Mouse (Mus musculus) neural tube, embryonic 13.5 days (tissue): ENCODE results near the gene 1110002E22Rik. TPM values are rescaled to one million over a fixed set of nuclear protein-coding genes. Genes with fewer than 3 reads are reported as not detected.

Experiments used
- ATAC-seq: fragments of 200-750 bp; cut with Nextera tagmentation; 2 replicates; pipeline ENCODE4 v1.8.0; 2017; ENCODE audit warnings: low read depth, mild to moderate bottlenecking, moderate TSS enrichment, moderate library complexity
- H3K27ac ChIP-seq: fragments of 300-500 bp; sonication (generic); replicated peaks from 2 replicates; pipeline ENCODE4 v1.5.1; 2015; ENCODE audit warnings: moderate library complexity, mild to moderate bottlenecking, inconsistent platforms
- H3K27me3 ChIP-seq: fragments of 300-500 bp; sonication (generic); 2 replicates; pipeline ENCODE4 v1.6.1; 2015; ENCODE audit warnings: mild to moderate bottlenecking, inconsistent platforms
- H3K36me3 ChIP-seq: fragments of 300-500 bp; sonication (generic); 2 replicates; pipeline ENCODE4 v1.6.1; 2015; ENCODE audit warnings: mild to moderate bottlenecking, inconsistent platforms
- H3K4me1 ChIP-seq: fragments of 300-500 bp; sonication (generic); replicated peaks from 2 replicates; pipeline ENCODE4 v1.6.1; 2015; ENCODE audit warnings: inconsistent platforms
- H3K4me2 ChIP-seq: fragments of 300-500 bp; sonication (generic); 2 replicates; pipeline ENCODE4 v1.6.1; 2015; ENCODE audit warnings: inconsistent platforms, mild to moderate bottlenecking, moderate library complexity
- H3K4me3 ChIP-seq: fragments of 300-500 bp; sonication (generic); 2 replicates; pipeline ENCODE4 v1.5.1; 2015; ENCODE audit warnings: mild to moderate bottlenecking, inconsistent platforms
- H3K9ac ChIP-seq: fragments of 300-500 bp; sonication (generic); 2 replicates; pipeline ENCODE4 v1.6.1; 2015; ENCODE audit warnings: moderate library complexity, mild to moderate bottlenecking, inconsistent platforms
- H3K9me3 ChIP-seq: fragments of 300-500 bp; sonication (generic); 2 replicates; pipeline ENCODE4 v1.6.1; 2016; ENCODE audit warnings: inconsistent platforms
- WGBS: fragments of 180-500 bp; shearing (Covaris S2); methylation state at CpG from one replicate; pipeline ENCODE4 v1.1.7; 2015; 5-methylcytosine and 5-hydroxymethylcytosine counted together
- polyA plus RNA-seq: library from polyadenylated mRNA; unstranded; fragments of >200 nt; fragmentation: Nextera tagmentation; extraction: Ambion mirVana; gene quantifications from 2 replicates; pipeline ENCODE4 v1.2.1, GENCODE M21; 2015

1110002E22Rik gene
- polyA plus RNA-seq, 1 experiment from 2014 or later, result 0.13 TPM

GRCm38 (mm10) chr3:138066348-138066856, 1.6 kb downstream of the 1110002E22Rik start:
- Histone ChIP-seq H3K27ac (no peak overlapping the region), H3K36me3 (no peaks in the 10 kb centered on the region), H3K9me3 (no peaks in the 10 kb centered on the region), H3K9ac (no peak overlapping the region), H3K4me2 (0 out of 2 replicates have a peak overlapping the region, but pooled peaks have one; percentile 1), H3K27me3 (no peaks in the 10 kb centered on the region), H3K4me3 (no peak overlapping the region), H3K4me1 (peaks cover 30% of the 10 kb centered on the region)
- 62% methylated on average over 20 of the region's 20 CpGs for WGBS
- peak; percentile 56; the same call in 1 of the 2 replicates for ATAC-seq

GRCm38 (mm10) chr3:138067288-138067687, 2.4 kb downstream of the 1110002E22Rik start, which contains the start of gene Gm5105:
Gene Gm5105, minus strand, starts transcription at chr3:138067388.
- H3K4me2 ChIP-seq, result 0 out of 2 replicates have a peak within 1 kb of the TSS, but pooled peaks have one; percentile 1
- no peak within 1 kb of the TSS for H3K9ac ChIP-seq

DNA sequence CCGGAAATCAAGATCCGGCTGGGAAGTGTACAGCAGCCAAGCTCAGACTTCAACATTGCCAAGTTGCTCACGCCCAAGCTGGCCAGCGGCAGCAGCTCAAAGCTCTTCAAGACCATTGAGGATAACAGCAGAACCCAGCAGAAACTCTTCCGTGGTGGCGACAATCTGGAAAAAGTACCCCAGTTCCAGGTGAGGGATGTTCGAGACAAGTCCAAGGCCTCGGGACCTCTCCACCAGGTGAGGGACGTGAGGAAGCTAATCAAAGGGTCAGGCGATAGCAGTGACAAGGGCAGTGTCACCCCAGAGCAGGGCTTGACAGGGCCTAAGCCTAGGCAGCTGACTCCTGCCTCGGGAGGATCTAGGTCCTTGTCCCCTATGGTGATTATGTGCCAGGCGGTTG, 3.3 kb downstream of the 1110002E22Rik start:
- Histone ChIP-seq H3K9ac (no peak overlapping the region), H3K36me3 (no peaks in the 10 kb centered on the region), H3K4me3 (no peak overlapping the region), H3K9me3 (no peaks in the 10 kb centered on the region), H3K4me2 (no peak overlapping the region), H3K27me3 (no peaks in the 10 kb centered on the region), H3K4me1 (peaks cover 30% of the 10 kb centered on the region), H3K27ac (no peak overlapping the region)
- WGBS, result 94% methylated on average over 12 of the region's 12 CpGs
- no peak for ATAC-seq

More at GRCm38 (mm10) chr3:138067288-138067687, 2.4 kb downstream of the 1110002E22Rik start, which contains the start of gene Gm5105:
- H3K36me3 ChIP-seq, result no peaks in the 10 kb centered on the region
- no peaks in the 10 kb centered on the region for H3K9me3 ChIP-seq
- WGBS, result 92% methylated on average over 12 of the region's 12 CpGs
- no peak within 1 kb of the TSS for H3K4me3 ChIP-seq
- no peak for ATAC-seq
- peaks cover 30% of the 10 kb centered on the region for H3K4me1 ChIP-seq
- no peaks in the 10 kb centered on the region for H3K27me3 ChIP-seq
- no peak within 1 kb of the TSS for H3K27ac ChIP-seq

- 74% methylated on average over 18 of the region's 18 CpGs for WGBS
- no peak overlapping the region for H3K4me2 ChIP-seq
- H3K9ac ChIP-seq, result no peak overlapping the region
- H3K4me1 ChIP-seq, result peaks cover 18% of the 10 kb centered on the region
- ATAC-seq, result no peak
- H3K36me3 ChIP-seq, result no peaks in the 10 kb centered on the region
- no peak overlapping the region for H3K4me3 ChIP-seq
- H3K9me3 ChIP-seq, result no peaks in the 10 kb centered on the region
- no peaks in the 10 kb centered on the region for H3K27me3 ChIP-seq
- H3K27ac ChIP-seq, result no peak overlapping the region
Observed at GRCm38 (mm10) chr3:138069756-138070511, 5.1 kb downstream of the 1110002E22Rik start.

DNA sequence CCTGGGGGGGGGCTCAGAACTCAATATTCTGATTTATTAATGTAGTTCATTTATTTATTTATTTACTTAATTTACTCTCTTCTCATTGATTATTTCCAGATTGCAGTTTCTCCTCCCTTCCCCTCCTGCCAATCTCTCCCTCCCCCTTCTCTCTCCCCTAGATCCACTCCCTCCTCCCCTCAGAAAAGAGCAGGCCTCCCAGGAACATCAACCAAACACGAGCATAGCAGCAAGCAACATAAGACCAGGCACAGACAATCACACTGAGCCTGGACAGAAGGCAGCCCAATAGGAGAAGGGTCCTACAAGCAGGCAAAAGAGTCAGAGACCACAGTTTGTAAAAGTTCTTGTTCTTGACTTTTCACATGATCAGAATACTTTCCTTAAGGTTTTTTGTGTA, 6.2 kb downstream of the 1110002E22Rik start:
- H3K4me3 ChIP-seq, result no peak overlapping the region
- no peak overlapping the region for H3K27ac ChIP-seq
- peaks cover 15% of the 10 kb centered on the region for H3K4me1 ChIP-seq
- no peak overlapping the region for H3K4me2 ChIP-seq
- no peak overlapping the region for H3K9ac ChIP-seq
- no peaks in the 10 kb centered on the region for H3K9me3 ChIP-seq
- 0% methylated on average over 1 of the region's 1 CpGs for WGBS
- no peaks in the 10 kb centered on the region for H3K27me3 ChIP-seq
- H3K36me3 ChIP-seq, result no peaks in the 10 kb centered on the region
- no peak for ATAC-seq

- 92% methylated on average over 10 of the region's 10 CpGs for WGBS
- no peaks in the 10 kb centered on the region for H3K9me3 ChIP-seq
- peaks cover 9% of the 10 kb centered on the region for H3K4me1 ChIP-seq
- ATAC-seq, result no peak
- no peak overlapping the region for H3K27ac ChIP-seq
- no peak overlapping the region for H3K4me2 ChIP-seq
- no peak overlapping the region for H3K4me3 ChIP-seq
- H3K9ac ChIP-seq, result no peak overlapping the region
- no peaks in the 10 kb centered on the region for H3K36me3 ChIP-seq
- no peaks in the 10 kb centered on the region for H3K27me3 ChIP-seq
Observed at GRCm38 (mm10) chr3:138071476-138072073, 6.7 kb downstream of the 1110002E22Rik start.

- ATAC-seq, result no peak
- H3K9me3 ChIP-seq, result no peaks in the 10 kb centered on the region
- no peak overlapping the region for H3K9ac ChIP-seq
- H3K27ac ChIP-seq, result no peak overlapping the region
- 90% methylated on average over 1 of the region's 1 CpGs for WGBS
- H3K4me1 ChIP-seq, result peaks cover 6% of the 10 kb centered on the region; the same call in 1 of the 2 replicates
- no peak overlapping the region for H3K4me3 ChIP-seq
- H3K36me3 ChIP-seq, result no peaks in the 10 kb centered on the region
- no peak overlapping the region for H3K4me2 ChIP-seq
- H3K27me3 ChIP-seq, result no peaks in the 10 kb centered on the region
Observed at GRCm38 (mm10) chr3:138074214-138074613, 9.4 kb downstream of the 1110002E22Rik start.

DNA sequence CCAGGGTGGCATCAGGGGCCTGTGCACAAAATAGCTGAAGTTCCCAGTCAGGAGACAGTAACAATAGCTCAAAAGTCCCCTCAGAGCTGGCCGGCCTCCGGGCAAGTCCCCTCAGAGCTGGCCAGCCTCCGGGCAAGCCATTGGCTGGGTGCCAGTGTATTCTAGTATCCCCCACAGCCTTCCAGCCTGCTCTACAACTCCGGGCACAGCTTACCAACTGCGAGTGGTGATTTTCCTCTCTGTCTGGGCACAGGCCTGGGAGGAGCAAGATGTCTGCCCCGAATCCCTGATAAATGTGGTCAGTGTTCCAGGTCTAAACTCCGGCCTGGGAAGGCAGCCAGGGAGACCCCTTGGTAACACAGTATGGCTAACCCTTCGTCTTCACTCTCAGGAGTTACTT, 10.4 kb downstream of the 1110002E22Rik start:
- no peak overlapping the region for H3K4me3 ChIP-seq
- ATAC-seq, result peak; percentile 72
- 53% methylated on average over 8 of the region's 8 CpGs for WGBS

GRCm38 (mm10) chr3:138077476-138078340, 12.9 kb downstream of the 1110002E22Rik start:
- Histone ChIP-seq H3K27ac (no peak overlapping the region), H3K4me2 (no peak overlapping the region), H3K36me3 (no peaks in the 10 kb centered on the region), H3K4me3 (no peak overlapping the region), H3K9ac (no peak overlapping the region), H3K9me3 (no peaks in the 10 kb centered on the region), H3K4me1 (peaks cover 4% of the 10 kb centered on the region; the same call in 1 of the 2 replicates), H3K27me3 (no peaks in the 10 kb centered on the region)
- ATAC-seq, result no peak
- WGBS, result 84% methylated on average over 11 of the region's 11 CpGs

More for the DNA sequence above, 10.4 kb downstream of the 1110002E22Rik start:
- peaks cover 4% of the 10 kb centered on the region; the same call in 1 of the 2 replicates for H3K4me1 ChIP-seq
- H3K27ac ChIP-seq, result 0 out of 2 replicates have a peak overlapping the region, but pooled peaks have one; percentile 13
- H3K9ac ChIP-seq, result no peak overlapping the region
- no peaks in the 10 kb centered on the region for H3K27me3 ChIP-seq
- H3K36me3 ChIP-seq, result no peaks in the 10 kb centered on the region
- H3K4me2 ChIP-seq, result no peak overlapping the region
- H3K9me3 ChIP-seq, result no peaks in the 10 kb centered on the region

GRCm38 (mm10) chr3:138078701-138079100, 13.8 kb downstream of the 1110002E22Rik start:
- Histone ChIP-seq H3K4me2 (no peak overlapping the region), H3K9ac (no peak overlapping the region), H3K36me3 (no peaks in the 10 kb centered on the region), H3K27ac (no peak overlapping the region), H3K4me1 (peaks cover 10% of the 10 kb centered on the region), H3K27me3 (no peaks in the 10 kb centered on the region), H3K9me3 (no peaks in the 10 kb centered on the region), H3K4me3 (no peak overlapping the region)
- 92% methylated on average over 1 of the region's 1 CpGs for WGBS
- no peak for ATAC-seq

DNA sequence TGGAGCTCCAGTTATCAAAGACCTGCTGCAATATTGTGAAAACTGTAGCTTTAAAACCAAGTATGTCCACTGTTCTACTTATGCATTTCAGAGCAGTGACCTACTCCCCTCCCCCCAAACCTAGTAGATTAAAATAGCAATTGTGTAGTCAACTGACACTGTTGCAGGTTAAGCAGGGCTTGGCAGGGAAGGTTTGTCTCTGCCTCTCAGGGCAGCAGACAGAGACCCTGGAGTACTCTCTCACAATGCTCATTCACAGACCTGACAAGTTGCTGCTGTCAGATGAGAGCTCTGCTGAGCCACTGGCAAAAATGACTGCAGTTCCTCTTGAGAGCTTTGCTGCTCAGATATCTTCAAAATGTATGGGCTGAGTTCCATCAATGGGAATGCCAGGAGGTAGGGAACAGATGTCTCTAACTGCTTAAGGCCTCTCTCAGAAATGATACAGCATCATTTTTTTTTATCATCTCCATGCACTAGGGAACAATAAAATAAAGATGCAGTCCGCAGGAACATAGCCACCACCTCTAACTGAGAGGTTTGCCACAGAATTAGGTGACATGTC, 18.3 kb downstream of the 1110002E22Rik start:
- Histone ChIP-seq H3K4me1 (peaks cover 6% of the 10 kb centered on the region), H3K9me3 (no peaks in the 10 kb centered on the region), H3K27ac (0 out of 2 replicates have a peak overlapping the region, but pooled peaks have one; percentile 15), H3K4me3 (no peak overlapping the region), H3K4me2 (no peak overlapping the region), H3K27me3 (no peaks in the 10 kb centered on the region), H3K9ac (no peak overlapping the region), H3K36me3 (no peaks in the 10 kb centered on the region)
- no peak for ATAC-seq
- 57% methylated on average over 1 of the region's 1 CpGs for WGBS
